Mouse (Mus musculus) E14TG2a.4 (cell line): ENCODE measurements around the gene Eaf2.

Source experiments
- CTCF ChIP-seq: conservative IDR thresholded peaks from 2 replicates; pipeline ENCODE4 v1.5.1; 2014; ENCODE audit warnings: low read length
- NANOG ChIP-seq: IDR thresholded peaks from 2 replicates; pipeline ENCODE4 v1.6.1; 2014; ENCODE audit warnings: borderline replicate concordance, low read length, mixed read lengths

DNA sequence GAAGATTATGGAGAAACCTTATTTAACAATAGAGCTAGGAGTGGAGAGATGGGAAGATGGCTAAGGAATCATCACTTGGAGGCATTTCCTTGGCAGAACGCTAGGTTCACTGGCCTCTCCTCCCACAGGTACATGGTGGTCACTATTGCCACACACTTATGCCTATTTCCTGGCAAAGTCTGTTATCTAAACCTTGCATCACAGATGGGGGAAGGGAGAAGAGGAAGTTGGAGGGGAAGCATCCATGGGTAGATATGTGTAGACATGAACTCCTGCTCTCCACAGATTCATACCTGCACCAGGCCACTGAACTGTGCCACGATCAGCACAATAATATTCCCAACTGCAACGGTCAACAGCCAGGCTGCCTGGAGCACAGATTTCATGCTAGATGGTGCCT lies 122.8 kb downstream of the Eaf2 start:
- TF ChIP-seq CTCF (no peak), NANOG (no peak)
